Mouse (Mus musculus) MEL (cell line): Measurements from ENCODE around the gene Padi6. TPM values are rescaled to one million over a fixed set of nuclear protein-coding genes. Genes with fewer than 3 reads are reported as not detected.

ENCODE experiments used
- DNase-seq: peaks from one replicate; pipeline ENCODE4 v3.0.0; 2011; ENCODE audit warnings: low read depth, low spot score
- H3K27ac ChIP-seq: 2 replicates; pipeline ENCODE4 v1.5.1; 2012; ENCODE audit warnings: low read depth, mild to moderate bottlenecking, control low read depth, low read length, moderate library complexity; ENCODE audit not compliant: control insufficient read depth
- H3K27me3 ChIP-seq, 2 experiments: fragments of 150-350 bp in 1 of 2; sonication (generic) in 1 of 2; 2 replicates each; pipeline ENCODE4 v1.6.1; 2012; ENCODE audit warnings: low read length in 2 of 2, mild to moderate bottlenecking in 2 of 2, improper control_type of control experiment in 1 of 2, moderate library complexity in 1 of 2; ENCODE audit not compliant: insufficient read depth in 2 of 2, control insufficient read depth in 1 of 2
- H3K36me3 ChIP-seq, 2 experiments: 2 replicates each; pipeline ENCODE4 v1.6.1; 2012 to 2014; ENCODE audit warnings: low read length in 2 of 2, improper control_type of control experiment in 1 of 2, inconsistent platforms in 1 of 2, mild to moderate bottlenecking in 1 of 2; ENCODE audit not compliant: insufficient read depth in 2 of 2, control insufficient read depth in 1 of 2
- H3K4me1 ChIP-seq, 2 experiments: fragments of 150-350 bp in 1 of 2; sonication (generic) in 1 of 2; 2 replicates each; pipeline ENCODE4 v1.6.1; 2012; ENCODE audit warnings: low read length in 2 of 2, improper control_type of control experiment in 1 of 2, mild to moderate bottlenecking in 1 of 2; ENCODE audit not compliant: insufficient read depth in 2 of 2, control insufficient read depth in 1 of 2
- H3K4me3 ChIP-seq, 2 experiments: fragments of 150-350 bp in 1 of 2; sonication (generic) in 1 of 2; 2 replicates each; pipeline ENCODE4 v1.5.1; 2012; ENCODE audit warnings: low read depth in 2 of 2, low read length in 2 of 2, mild to moderate bottlenecking in 2 of 2, moderate library complexity in 2 of 2, control low read depth in 1 of 2, improper control_type of control experiment in 1 of 2; ENCODE audit not compliant: control insufficient read depth in 1 of 2, insufficient read depth in 1 of 2
- H3K79me2 ChIP-seq: 2 replicates; pipeline ENCODE4 v1.6.1; 2012; ENCODE audit warnings: mild to moderate bottlenecking, low read length, moderate library complexity; ENCODE audit not compliant: control insufficient read depth, poor library complexity, insufficient read depth
- H3K9ac ChIP-seq: 2 replicates; pipeline ENCODE4 v1.6.1; 2012; ENCODE audit warnings: low read depth, mild to moderate bottlenecking, control low read depth, low read length, moderate library complexity; ENCODE audit not compliant: control insufficient read depth, poor library complexity, severe bottlenecking
- H3K9me3 ChIP-seq: fragments of 150-350 bp; sonication (generic); replicated peaks from 2 replicates; pipeline ENCODE4 v1.6.1; 2012; ENCODE audit warnings: mild to moderate bottlenecking, low read length, improper control_type of control experiment, moderate library complexity; ENCODE audit not compliant: insufficient read depth
- BHLHE40 ChIP-seq: IDR thresholded peaks from 2 replicates; pipeline ENCODE4 v1.6.1; 2012; ENCODE audit warnings: low read depth, mild to moderate bottlenecking, inconsistent platforms, low read length, improper control_type of control experiment, borderline replicate concordance
- CHD1 ChIP-seq: IDR thresholded peaks from 2 replicates; pipeline ENCODE4 v1.6.1; 2012; ENCODE audit warnings: low read depth, mild to moderate bottlenecking, inconsistent platforms, low read length, improper control_type of control experiment
- CHD2 ChIP-seq: IDR thresholded peaks from 2 replicates; pipeline ENCODE4 v1.6.1; 2011; ENCODE audit warnings: low read length, improper control_type of control experiment
- E2F4 ChIP-seq: IDR thresholded peaks from 2 replicates; pipeline ENCODE4 v1.6.1; 2011; ENCODE audit warnings: low read depth, low read length, improper control_type of control experiment, borderline replicate concordance
- ETS1 ChIP-seq: IDR thresholded peaks from 2 replicates; pipeline ENCODE4 v1.6.1; 2012; ENCODE audit warnings: low read depth, mild to moderate bottlenecking, inconsistent platforms, low read length, improper control_type of control experiment, moderate library complexity
- GATA1 ChIP-seq: IDR thresholded peaks from 2 replicates; pipeline ENCODE4 v1.6.1; 2011; ENCODE audit warnings: low read depth, low read length, improper control_type of control experiment
- HCFC1 ChIP-seq: IDR thresholded peaks from 2 replicates; pipeline ENCODE4 v1.6.1; 2012; ENCODE audit warnings: low read depth, mild to moderate bottlenecking, inconsistent platforms, low read length, improper control_type of control experiment, moderate library complexity
- JUND ChIP-seq: IDR thresholded peaks from 2 replicates; pipeline ENCODE4 v1.6.1; 2011; ENCODE audit warnings: low read depth, mild to moderate bottlenecking, improper control_type of control experiment, low read length
- KAT2A ChIP-seq: conservative IDR thresholded peaks from 2 replicates; pipeline ENCODE4 v1.6.1; 2012; ENCODE audit warnings: low read depth, low read length, improper control_type of control experiment, inconsistent platforms
- MAFK ChIP-seq: IDR thresholded peaks from 2 replicates; pipeline ENCODE4 v1.6.1; 2011; ENCODE audit warnings: low read depth, mild to moderate bottlenecking, low read length, improper control_type of control experiment, borderline replicate concordance
- MYB ChIP-seq: IDR thresholded peaks from 2 replicates; pipeline ENCODE4 v1.6.1; 2011; ENCODE audit warnings: mild to moderate bottlenecking, low read depth, low read length, improper control_type of control experiment
- MYC ChIP-seq: IDR thresholded peaks from 2 replicates; pipeline ENCODE4 v1.6.1; 2011; ENCODE audit warnings: low read depth, mild to moderate bottlenecking, low read length, improper control_type of control experiment, moderate library complexity
- NELFE ChIP-seq: IDR thresholded peaks from 2 replicates; pipeline ENCODE4 v1.6.1; 2011; ENCODE audit warnings: low read depth, low read length, improper control_type of control experiment
- NRF1 ChIP-seq: IDR thresholded peaks from 2 replicates; pipeline ENCODE4 v1.6.1; 2014; ENCODE audit warnings: low read depth, mild to moderate bottlenecking, inconsistent platforms, low read length, improper control_type of control experiment, moderate library complexity; ENCODE audit not compliant: poor library complexity, insufficient read depth, severe bottlenecking
- POLR2AphosphoS2 ChIP-seq: IDR thresholded peaks from 2 replicates; pipeline ENCODE4 v1.6.1; 2011; ENCODE audit warnings: low read length, improper control_type of control experiment
- SIN3A ChIP-seq: IDR thresholded peaks from 2 replicates; pipeline ENCODE4 v1.6.1; 2012; ENCODE audit warnings: low read length, improper control_type of control experiment, inconsistent platforms
- SMC3 ChIP-seq: IDR thresholded peaks from 2 replicates; pipeline ENCODE4 v1.6.1; 2011; ENCODE audit warnings: low read depth, low read length, improper control_type of control experiment
- TAL1 ChIP-seq: IDR thresholded peaks from 2 replicates; pipeline ENCODE4 v1.6.1; 2012; ENCODE audit warnings: mild to moderate bottlenecking, inconsistent platforms, low read length, moderate library complexity, mixed read lengths
- TBP ChIP-seq: IDR thresholded peaks from 2 replicates; pipeline ENCODE4 v1.8.0; 2011; ENCODE audit warnings: low read depth, low read length, improper control_type of control experiment
- TCF12 ChIP-seq: IDR thresholded peaks from 2 replicates; pipeline ENCODE4 v1.6.1; 2014; ENCODE audit warnings: low read depth, mild to moderate bottlenecking, inconsistent platforms, low read length, improper control_type of control experiment, moderate library complexity
- UBTF ChIP-seq: IDR thresholded peaks from 2 replicates; pipeline ENCODE4 v1.6.1; 2012; ENCODE audit warnings: low read depth, mild to moderate bottlenecking, inconsistent platforms, low read length, improper control_type of control experiment, moderate library complexity, borderline replicate concordance; ENCODE audit not compliant: insufficient read depth
- ZC3H11A ChIP-seq: IDR thresholded peaks from 2 replicates; pipeline ENCODE4 v1.6.1; 2012; ENCODE audit warnings: low read depth, mild to moderate bottlenecking, inconsistent platforms, low read length, improper control_type of control experiment
- ZKSCAN1 ChIP-seq: IDR thresholded peaks from 2 replicates; pipeline ENCODE4 v1.6.1; 2012; ENCODE audit warnings: low read depth, mild to moderate bottlenecking, inconsistent platforms, low read length, improper control_type of control experiment, moderate library complexity
- polyA plus RNA-seq, 2 experiments: library from polyadenylated mRNA; stranded (reverse) in 1 of 2; unstranded in 1 of 2; fragments of >175 nt in 1 of 2; fragments of >200 nt in 1 of 2; gene quantifications; 2 replicates each; pipeline versions ENCODE4 v1.2.1 to v1.2.4; 2012; ENCODE audit warnings: low replicate concordance in 2 of 2, low read depth in 1 of 2; ENCODE audit not compliant: insufficient read length in 2 of 2, insufficient read depth in 1 of 2, missing spikeins in 1 of 2
- total RNA-seq: library from RNA; depleted of rRNA; stranded (reverse); fragments of 300-350 nt; gene quantifications from 2 replicates; pipeline ENCODE4 v1.2.3, GENCODE M21; 2012

Padi6 gene
- total and polyA plus RNA-seq, 3 experiments = not detected

DNA sequence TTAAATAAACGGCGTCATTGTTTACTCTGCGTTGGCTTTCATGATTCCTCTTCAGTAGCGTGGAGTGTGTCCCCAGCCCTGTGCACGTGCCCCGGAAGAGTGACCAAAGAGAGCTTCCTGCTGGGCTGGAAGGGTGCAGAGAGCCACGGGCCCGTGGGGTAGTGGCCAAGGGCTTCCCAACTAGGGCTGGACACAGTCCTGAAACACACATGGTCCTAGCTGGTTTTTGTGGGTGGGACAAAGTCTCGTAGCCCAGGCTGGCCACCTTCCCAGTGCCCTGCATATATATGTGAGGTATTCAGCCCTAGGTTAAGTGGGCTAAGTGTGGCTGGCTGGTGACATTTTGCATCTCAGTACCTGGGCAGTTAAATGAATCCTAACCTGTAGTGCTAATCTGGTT, 19.3 kb downstream of the Padi6 start:
- H3K36me3 ChIP-seq = peaks cover 0 to 11% of the 10 kb centered on the region in 2 experiments; a peak in 2 of 4 replicates
- TF ChIP-seq CHD1 = no peak
- no peak for TF ChIP-seq ZKSCAN1
- no peak for TF ChIP-seq SMC3
- no peak for TF ChIP-seq TCF12
- no peak for TF ChIP-seq JUND
- TF ChIP-seq TBP = no peak
- no peak for TF ChIP-seq NELFE
- no peak for TF ChIP-seq KAT2A
- no peak for TF ChIP-seq BHLHE40
- TF ChIP-seq TAL1 = no peak
- TF ChIP-seq ETS1 = no peak
- no peak for TF ChIP-seq MAFK
- TF ChIP-seq ZC3H11A = no peak
- no peak for TF ChIP-seq MYC
- no peak for TF ChIP-seq POLR2AphosphoS2
- no peak for TF ChIP-seq MYB
- no peak for TF ChIP-seq NRF1
- no peak for TF ChIP-seq GATA1
- no peak for TF ChIP-seq CHD2
- no peak for TF ChIP-seq SIN3A
- no peak overlapping the region for H3K27ac ChIP-seq
- no peaks in the 10 kb centered on the region for H3K9me3 ChIP-seq
- no peaks in the 10 kb centered on the region for H3K79me2 ChIP-seq
- H3K27me3 ChIP-seq = no peaks in the 10 kb centered on the region
- H3K4me3 ChIP-seq = no peak overlapping the region
- no peaks in the 10 kb centered on the region for H3K4me1 ChIP-seq
- H3K9ac ChIP-seq = no peak overlapping the region
- peak; percentile 42 for DNase-seq

DNA sequence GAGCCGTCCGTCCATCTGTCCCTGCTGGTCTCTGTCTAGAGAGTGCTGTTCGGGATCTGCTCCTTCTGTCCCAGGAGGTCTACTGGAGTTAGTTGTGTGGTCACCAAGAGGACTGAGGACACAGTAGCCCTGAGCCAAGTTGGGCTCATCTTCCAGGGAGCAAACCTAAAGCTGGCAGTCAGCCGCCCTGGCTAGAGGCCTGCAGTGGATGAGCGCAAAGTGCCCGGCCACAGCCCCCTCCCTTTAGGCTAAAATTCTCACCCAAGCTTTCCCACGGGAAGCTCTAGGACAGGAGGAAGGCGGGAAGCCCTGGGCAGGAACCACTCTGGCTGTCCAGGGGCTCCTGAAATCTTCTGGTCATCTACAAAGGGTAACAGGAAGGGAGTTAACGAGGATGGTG, 19.7 kb downstream of the Padi6 start:
- Histone ChIP-seq H3K9me3 (no peaks in the 10 kb centered on the region), H3K36me3 (peaks cover 0 to 11% of the 10 kb centered on the region in 2 experiments; a peak in 2 of 4 replicates), H3K4me3 (no peak overlapping the region), H3K27me3 (no peaks in the 10 kb centered on the region), H3K79me2 (no peaks in the 10 kb centered on the region), H3K4me1 (no peaks in the 10 kb centered on the region), H3K9ac (no peak overlapping the region), H3K27ac (no peak overlapping the region)
- TF ChIP-seq HCFC1 = no peak
- TF ChIP-seq E2F4 = no peak
- no peak for TF ChIP-seq CHD2
- TF ChIP-seq UBTF = no peak
- TF ChIP-seq TCF12 = no peak
- no peak for DNase-seq
